Mouse (Mus musculus): Measurements from ENCODE around the gene Cracr2b. TPM values are rescaled to one million over a fixed set of nuclear protein-coding genes. Genes with fewer than 3 reads are reported as not detected.

Gene Cracr2b
- total and polyA plus RNA-seq, 2 experiments from 2014 or later, result 5.3 to 5.9 TPM

GRCm38 (mm10) chr7:141456739-141457138 is 4.2 kb upstream of the Cracr2b start:
- Histone ChIP-seq H3K27ac (ENCODE audit: low read depth, low read length) (no peak overlapping the region), H3K9me3 (ENCODE audit: low read length) (no peaks in the 10 kb centered on the region), H3K9ac (replicated peaks; ENCODE audit: low read length, poor library complexity, severe bottlenecking) (no peak overlapping the region), H3K4me3 (ENCODE audit: low read depth, low read length) (no peak overlapping the region), H3K4me2 (ENCODE audit: low read depth, low read length, poor library complexity, severe bottlenecking) (no peak overlapping the region), H3K27me3 (ENCODE audit: insufficient read depth, low read length) (peaks cover 12% of the 10 kb centered on the region; the same call in 1 of the 2 replicates), H3K4me1 (ENCODE audit: insufficient read depth, low read length) (peaks cover 8% of the 10 kb centered on the region), H3K36me3 (ENCODE audit: insufficient read depth, low read length) (peaks cover 34% of the 10 kb centered on the region)
- TF ChIP-seq CTCF (IDR thresholded peaks at IDR 0.05), result no peak
- WGBS, result 92% methylated on average over 6 of the region's 6 CpGs
- ATAC-seq (ENCODE audit: low FRiP score) (no peak), DNase-seq (ENCODE audit: low spot score) (no peak)

GRCm38 (mm10) chr7:141457236-141457635 is 3.7 kb upstream of the Cracr2b start:
- no peak for TF ChIP-seq CTCF (IDR thresholded peaks at IDR 0.05)
- Histone ChIP-seq H3K9ac (replicated peaks; ENCODE audit: low read length, poor library complexity, severe bottlenecking) (no peak overlapping the region), H3K4me3 (ENCODE audit: low read depth, low read length) (no peak overlapping the region), H3K4me1 (ENCODE audit: insufficient read depth, low read length) (peaks cover 11% of the 10 kb centered on the region), H3K9me3 (ENCODE audit: low read length) (no peaks in the 10 kb centered on the region), H3K36me3 (ENCODE audit: insufficient read depth, low read length) (peaks cover 29% of the 10 kb centered on the region), H3K27me3 (ENCODE audit: insufficient read depth, low read length) (peaks cover 16% of the 10 kb centered on the region), H3K4me2 (ENCODE audit: low read depth, low read length, poor library complexity, severe bottlenecking) (no peak overlapping the region), H3K27ac (ENCODE audit: low read depth, low read length) (no peak overlapping the region)
- no peak for DNase-seq (ENCODE audit: low spot score)
- WGBS, result 91% methylated on average over 14 of the region's 14 CpGs
- no peak for ATAC-seq (ENCODE audit: low FRiP score)

GRCm38 (mm10) chr7:141457986-141458660 is 2.8 kb upstream of the Cracr2b start:
- Histone ChIP-seq H3K27me3 (ENCODE audit: insufficient read depth, low read length) (peaks cover 24% of the 10 kb centered on the region), H3K4me2 (ENCODE audit: low read depth, low read length, poor library complexity, severe bottlenecking) (no peak overlapping the region), H3K36me3 (ENCODE audit: insufficient read depth, low read length) (peaks cover 28% of the 10 kb centered on the region), H3K4me1 (ENCODE audit: insufficient read depth, low read length) (peaks cover 11% of the 10 kb centered on the region), H3K9ac (replicated peaks; ENCODE audit: low read length, poor library complexity, severe bottlenecking) (no peak overlapping the region), H3K27ac (ENCODE audit: low read depth, low read length) (no peak overlapping the region), H3K4me3 (ENCODE audit: low read depth, low read length) (no peak overlapping the region), H3K9me3 (ENCODE audit: low read length) (no peaks in the 10 kb centered on the region)
- WGBS, result 76% methylated on average over 15 of the region's 15 CpGs
- TF ChIP-seq CTCF (IDR thresholded peaks at IDR 0.05), result peak; percentile 55
- DNase-seq (ENCODE audit: low spot score) (no peak), ATAC-seq (ENCODE audit: low FRiP score) (no peak)

GRCm38 (mm10) chr7:141458661-141459060 is 2.2 kb upstream of the Cracr2b start:
- Histone ChIP-seq H3K4me2 (ENCODE audit: low read depth, low read length, poor library complexity, severe bottlenecking) (no peak overlapping the region), H3K36me3 (ENCODE audit: insufficient read depth, low read length) (peaks cover 28% of the 10 kb centered on the region), H3K4me1 (ENCODE audit: insufficient read depth, low read length) (peaks cover 11% of the 10 kb centered on the region), H3K27me3 (ENCODE audit: insufficient read depth, low read length) (peaks cover 30% of the 10 kb centered on the region), H3K9ac (replicated peaks; ENCODE audit: low read length, poor library complexity, severe bottlenecking) (no peak overlapping the region), H3K4me3 (ENCODE audit: low read depth, low read length) (no peak overlapping the region), H3K9me3 (ENCODE audit: low read length) (no peaks in the 10 kb centered on the region), H3K27ac (ENCODE audit: low read depth, low read length) (no peak overlapping the region)
- DNase-seq (ENCODE audit: low spot score) (no peak), ATAC-seq (ENCODE audit: low FRiP score) (no peak)
- no peak for TF ChIP-seq CTCF (IDR thresholded peaks at IDR 0.05)
- WGBS, result 94% methylated on average over 11 of the region's 11 CpGs

GRCm38 (mm10) chr7:141459301-141459711 is 1.6 kb upstream of the Cracr2b start:
- Histone ChIP-seq H3K27me3 (ENCODE audit: insufficient read depth, low read length) (peaks cover 36% of the 10 kb centered on the region), H3K4me2 (ENCODE audit: low read depth, low read length, poor library complexity, severe bottlenecking) (no peak overlapping the region), H3K9ac (replicated peaks; ENCODE audit: low read length, poor library complexity, severe bottlenecking) (no peak overlapping the region), H3K4me1 (ENCODE audit: insufficient read depth, low read length) (peaks cover 11% of the 10 kb centered on the region), H3K36me3 (ENCODE audit: insufficient read depth, low read length) (peaks cover 28% of the 10 kb centered on the region), H3K9me3 (ENCODE audit: low read length) (no peaks in the 10 kb centered on the region), H3K4me3 (ENCODE audit: low read depth, low read length) (no peak overlapping the region), H3K27ac (ENCODE audit: low read depth, low read length) (no peak overlapping the region)
- WGBS, result 91% methylated on average over 17 of the region's 17 CpGs
- ATAC-seq (ENCODE audit: low FRiP score) (no peak), DNase-seq (ENCODE audit: low spot score) (no peak)
- TF ChIP-seq CTCF (IDR thresholded peaks at IDR 0.05), result no peak

- Histone ChIP-seq H3K4me2 (ENCODE audit: low read depth, low read length, poor library complexity, severe bottlenecking) (no peak overlapping the region), H3K27me3 (ENCODE audit: insufficient read depth, low read length) (peaks cover 43% of the 10 kb centered on the region), H3K9ac (replicated peaks; ENCODE audit: low read length, poor library complexity, severe bottlenecking) (no peak overlapping the region), H3K27ac (ENCODE audit: low read depth, low read length) (no peak overlapping the region), H3K4me1 (ENCODE audit: insufficient read depth, low read length) (peaks cover 13% of the 10 kb centered on the region), H3K9me3 (ENCODE audit: low read length) (no peaks in the 10 kb centered on the region), H3K36me3 (ENCODE audit: insufficient read depth, low read length) (peaks cover 28% of the 10 kb centered on the region), H3K4me3 (ENCODE audit: low read depth, low read length) (no peak overlapping the region)
- WGBS, result 79% methylated on average over 5 of the region's 5 CpGs
- ATAC-seq (ENCODE audit: low FRiP score) (no peak), DNase-seq (ENCODE audit: low spot score) (no peak)
- no peak for TF ChIP-seq CTCF (IDR thresholded peaks at IDR 0.05)
These were observed 898 bp upstream of the Cracr2b start for GRCm38 (mm10) chr7:141460001-141460390.
